Mouse (Mus musculus) forebrain, embryonic 13.5 days (tissue): ENCODE data around the gene Rab6a. TPM values are rescaled to one million over a fixed set of nuclear protein-coding genes. Genes with fewer than 3 reads are reported as not detected.
"Not testable (repeated sequence)": the region's sequence is repeated elsewhere in the genome, so short reads cannot be mapped to it uniquely, and the experiment has no call there.

Experiments
- ATAC-seq: fragments of 200-750 bp; cut with Nextera tagmentation; 2 replicates; pipeline ENCODE4 v1.8.0; 2017
- H3K27ac ChIP-seq: fragments of 300-500 bp; sonication (generic); 2 replicates; pipeline ENCODE4 v1.5.1; 2015; ENCODE audit warnings: inconsistent platforms, mild to moderate bottlenecking, moderate library complexity
- H3K27me3 ChIP-seq: fragments of 300-500 bp; sonication (generic); 2 replicates; pipeline ENCODE4 v1.6.1; 2015; ENCODE audit warnings: mild to moderate bottlenecking, inconsistent platforms
- H3K36me3 ChIP-seq: fragments of 300-500 bp; sonication (generic); 2 replicates; pipeline ENCODE4 v1.6.1; 2015; ENCODE audit warnings: mild to moderate bottlenecking, inconsistent platforms; ENCODE audit not compliant: poor library complexity, severe bottlenecking
- H3K4me1 ChIP-seq: fragments of 300-500 bp; sonication (generic); 2 replicates; pipeline ENCODE4 v1.6.1; 2015; ENCODE audit warnings: inconsistent platforms
- H3K4me2 ChIP-seq: fragments of 300-500 bp; sonication (generic); 2 replicates; pipeline ENCODE4 v1.6.1; 2015; ENCODE audit warnings: inconsistent platforms, mild to moderate bottlenecking, moderate library complexity
- H3K4me3 ChIP-seq: fragments of 300-500 bp; sonication (generic); 2 replicates; pipeline ENCODE4 v1.5.1; 2015; ENCODE audit warnings: mild to moderate bottlenecking, inconsistent platforms
- H3K9ac ChIP-seq: fragments of 300-500 bp; sonication (generic); 2 replicates; pipeline ENCODE4 v1.6.1; 2015; ENCODE audit warnings: mild to moderate bottlenecking, inconsistent platforms
- H3K9me3 ChIP-seq: fragments of 300-500 bp; sonication (generic); replicated peaks from 2 replicates; pipeline ENCODE4 v1.6.1; 2016; ENCODE audit warnings: inconsistent platforms
- WGBS: fragments of 180-500 bp; shearing (Covaris S2); methylation state at CpG from one replicate; pipeline ENCODE4 v1.1.7; 2015; 5-methylcytosine and 5-hydroxymethylcytosine counted together
- polyA plus RNA-seq: library from polyadenylated mRNA; unstranded; fragments of >200 nt; fragmentation: Nextera tagmentation; extraction: Ambion mirVana; gene quantifications from 2 replicates; pipeline ENCODE4 v1.2.1, GENCODE M21; 2015

Gene Rab6a
- polyA plus RNA-seq = 147 and 152 TPM in 2 replicates

DNA sequence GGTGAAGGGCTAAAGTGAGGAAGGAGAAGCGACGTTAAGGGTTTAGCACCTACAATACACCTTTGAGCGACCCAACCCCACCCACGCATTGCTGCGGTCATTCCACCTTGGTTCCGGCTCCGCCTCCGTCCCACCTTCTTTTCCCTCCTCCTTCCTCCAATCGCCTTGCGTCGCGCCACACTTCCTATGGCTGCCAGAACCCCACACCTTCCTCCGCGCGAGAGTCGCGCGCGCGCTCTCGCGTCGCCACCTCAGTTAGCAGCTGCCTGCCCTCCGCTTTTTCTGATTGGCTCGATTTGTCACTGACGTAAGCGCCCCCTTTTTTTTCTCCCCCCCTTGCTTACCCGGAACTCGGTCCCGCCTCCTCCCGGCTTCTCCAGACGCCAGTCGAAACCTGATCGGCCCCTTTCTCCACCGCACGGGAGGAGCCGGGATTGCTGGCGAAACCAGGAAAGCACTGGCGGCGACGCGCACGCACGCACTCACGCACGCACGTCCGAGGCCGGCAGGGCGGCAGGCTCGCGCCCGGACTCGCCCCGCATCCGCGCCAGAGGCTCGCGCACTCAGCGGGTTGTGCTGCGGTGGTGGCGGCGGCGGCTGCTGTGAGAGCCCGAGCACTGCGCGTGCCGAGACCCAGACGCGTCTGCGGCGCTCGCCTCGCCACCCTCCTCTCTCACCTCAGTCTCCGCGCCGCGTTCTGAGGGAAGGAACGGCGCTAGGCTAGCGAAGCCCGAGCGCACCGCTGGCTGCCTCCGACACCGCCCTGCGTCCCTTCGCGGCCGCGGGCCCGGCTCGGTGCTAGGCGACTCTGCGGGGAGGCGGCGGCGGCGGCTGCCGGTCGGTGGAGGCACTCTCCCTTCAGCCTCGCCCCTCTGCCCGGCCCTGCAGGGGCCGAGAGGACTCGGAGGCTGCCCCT, at the start of gene Rab6a:
Gene Rab6a (plus strand): TSS at position 197 of the 916 bp plus-strand sequence.
- peak; percentile 98 for ATAC-seq
- H3K27me3 ChIP-seq = no peaks in the 10 kb centered on the region
- H3K4me2 ChIP-seq = peak within 1 kb of the TSS; percentile 79
- no peaks in the 10 kb centered on the region for H3K36me3 ChIP-seq
- H3K9me3 ChIP-seq = no peaks in the 10 kb centered on the region
- H3K27ac ChIP-seq = peak within 1 kb of the TSS; percentile 100
- H3K4me1 ChIP-seq = peaks cover 21% of the 10 kb centered on the region
- under 1% methylated on average over 98 of the region's 105 CpGs for WGBS
- H3K9ac ChIP-seq = peak within 1 kb of the TSS; percentile 99
- peak within 1 kb of the TSS; percentile 88 for H3K4me3 ChIP-seq

DNA sequence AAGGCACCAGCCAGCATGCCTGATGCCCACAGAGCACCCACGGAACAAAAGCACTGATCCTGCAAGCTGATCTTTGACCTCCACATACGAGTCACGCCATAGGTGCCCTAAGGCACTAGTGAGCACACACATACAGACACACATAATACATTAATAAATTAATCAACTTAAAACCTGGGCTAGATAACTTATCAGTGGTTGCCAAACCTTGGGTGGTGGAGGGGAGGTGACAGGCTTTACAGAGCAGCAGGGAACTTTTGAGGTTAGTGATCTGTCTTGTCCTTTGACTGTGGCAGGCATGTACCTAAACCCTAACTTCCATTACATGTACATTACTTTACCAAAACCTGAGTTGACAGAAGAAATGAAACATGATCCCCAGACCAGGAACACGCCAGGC, 47.9 kb upstream of the Rab6a start:
- Histone ChIP-seq H3K4me3 (no peak overlapping the region), H3K4me1 (peaks cover 20% of the 10 kb centered on the region), H3K27ac (no peak overlapping the region), H3K27me3 (no peaks in the 10 kb centered on the region), H3K4me2 (no peak overlapping the region), H3K36me3 (no peaks in the 10 kb centered on the region), H3K9ac (no peak overlapping the region), H3K9me3 (no peaks in the 10 kb centered on the region)
- no peak for ATAC-seq
- WGBS = 84% methylated on average over 4 of the region's 4 CpGs

DNA sequence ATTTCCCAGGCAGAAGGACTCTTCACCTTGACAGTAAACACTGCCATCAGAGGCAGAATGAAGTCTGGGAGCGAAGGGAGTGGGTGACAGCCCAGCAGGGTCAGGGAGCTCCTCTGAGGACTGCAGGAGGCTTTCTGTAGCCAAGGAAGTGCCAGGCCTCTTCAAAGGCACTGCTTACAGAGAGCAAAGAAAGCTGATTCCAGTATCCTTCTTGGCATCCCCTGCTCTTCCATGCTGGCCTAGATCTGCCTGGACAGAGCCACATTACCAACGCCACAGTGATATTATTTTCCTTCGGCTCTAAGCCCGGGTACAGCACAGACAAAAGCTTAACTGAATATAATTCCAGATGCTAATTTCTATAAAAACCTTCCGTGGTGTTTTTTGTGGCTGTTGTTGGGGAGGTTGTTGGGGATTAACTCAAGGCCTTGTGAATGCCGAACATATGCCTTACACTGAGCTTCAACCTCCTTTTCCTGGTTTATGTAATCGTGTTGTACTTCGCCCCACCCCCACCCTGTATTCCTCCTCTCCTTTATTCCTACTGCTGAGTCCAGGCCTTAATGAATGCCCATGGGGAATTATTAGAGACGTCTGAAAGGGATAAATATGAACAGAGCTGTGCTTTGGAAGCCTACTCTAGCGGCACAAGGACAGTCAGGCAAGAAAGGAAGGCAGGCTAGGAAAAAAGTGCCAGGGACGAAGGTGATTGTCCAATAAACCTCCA, 45.2 kb upstream of the Rab6a start:
- Histone ChIP-seq H3K4me2 (no peak overlapping the region), H3K9ac (no peak overlapping the region), H3K27me3 (no peaks in the 10 kb centered on the region), H3K9me3 (no peaks in the 10 kb centered on the region), H3K4me3 (no peak overlapping the region), H3K27ac (peak overlapping the region; percentile 75), H3K4me1 (peaks cover 7% of the 10 kb centered on the region; the same call in 1 of the 2 replicates), H3K36me3 (0 out of 2 replicates have a peak, but pooled peaks cover 7% of the 10 kb centered on the region)
- ATAC-seq = 0 out of 2 replicates have a peak, but pooled peaks have one; percentile 43
- 62% methylated on average over 11 of the region's 11 CpGs for WGBS

DNA sequence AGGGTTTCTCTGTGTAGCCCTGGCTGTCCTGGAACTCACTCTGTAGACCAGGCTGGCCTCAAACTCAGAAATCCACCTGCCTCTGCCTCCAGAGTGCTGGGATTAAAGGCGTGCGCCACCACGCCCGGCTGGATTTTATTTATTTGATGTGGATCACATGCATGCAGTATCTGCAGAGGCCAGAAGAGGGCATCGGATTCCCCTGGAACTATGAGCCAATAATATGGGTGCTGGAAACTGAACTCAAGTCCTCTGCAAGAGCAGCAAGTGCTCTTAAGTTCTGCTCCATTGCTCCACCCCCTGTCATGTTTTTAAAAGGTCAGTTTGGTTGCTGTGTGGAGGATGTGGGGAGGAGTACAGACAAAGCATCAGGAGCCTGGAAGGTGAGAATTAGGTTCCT, 40.0 kb upstream of the Rab6a start:
- not testable (repeated sequence) for ATAC-seq, H3K4me1 ChIP-seq, H3K27ac ChIP-seq, H3K9ac ChIP-seq, H3K4me3 ChIP-seq, H3K9me3 ChIP-seq, H3K4me2 ChIP-seq, H3K27me3 ChIP-seq
- WGBS = 80% methylated on average over 5 of the region's 5 CpGs
- H3K36me3 ChIP-seq = peaks cover 14% of the 10 kb centered on the region; the same call in 1 of the 2 replicates

DNA sequence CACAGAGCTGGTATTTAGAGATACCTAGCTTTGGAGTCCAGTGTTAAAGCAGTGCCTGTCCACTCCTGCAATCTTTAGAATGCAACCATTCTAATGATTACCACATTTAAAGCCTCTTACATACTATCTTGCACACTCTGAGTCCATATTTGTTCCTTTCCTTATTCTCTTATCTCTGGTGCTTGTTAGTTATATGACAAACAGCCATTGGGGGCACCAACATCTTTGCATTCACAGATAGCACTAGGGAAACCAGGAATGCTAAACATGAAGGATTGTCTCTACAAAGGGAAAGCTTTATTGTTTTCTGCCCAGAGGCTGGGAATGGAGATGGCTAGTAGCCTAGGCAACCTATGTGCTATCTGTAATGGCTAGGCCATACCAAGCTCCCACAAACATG, 37.3 kb upstream of the Rab6a start:
- ATAC-seq = no peak
- Histone ChIP-seq H3K27me3 (no peaks in the 10 kb centered on the region), H3K36me3 (peaks cover 9% of the 10 kb centered on the region; the same call in 1 of the 2 replicates), H3K9ac (no peak overlapping the region), H3K27ac (no peak overlapping the region), H3K4me2 (no peak overlapping the region), H3K4me1 (no peaks in the 10 kb centered on the region), H3K9me3 (no peaks in the 10 kb centered on the region), H3K4me3 (no peak overlapping the region)

DNA sequence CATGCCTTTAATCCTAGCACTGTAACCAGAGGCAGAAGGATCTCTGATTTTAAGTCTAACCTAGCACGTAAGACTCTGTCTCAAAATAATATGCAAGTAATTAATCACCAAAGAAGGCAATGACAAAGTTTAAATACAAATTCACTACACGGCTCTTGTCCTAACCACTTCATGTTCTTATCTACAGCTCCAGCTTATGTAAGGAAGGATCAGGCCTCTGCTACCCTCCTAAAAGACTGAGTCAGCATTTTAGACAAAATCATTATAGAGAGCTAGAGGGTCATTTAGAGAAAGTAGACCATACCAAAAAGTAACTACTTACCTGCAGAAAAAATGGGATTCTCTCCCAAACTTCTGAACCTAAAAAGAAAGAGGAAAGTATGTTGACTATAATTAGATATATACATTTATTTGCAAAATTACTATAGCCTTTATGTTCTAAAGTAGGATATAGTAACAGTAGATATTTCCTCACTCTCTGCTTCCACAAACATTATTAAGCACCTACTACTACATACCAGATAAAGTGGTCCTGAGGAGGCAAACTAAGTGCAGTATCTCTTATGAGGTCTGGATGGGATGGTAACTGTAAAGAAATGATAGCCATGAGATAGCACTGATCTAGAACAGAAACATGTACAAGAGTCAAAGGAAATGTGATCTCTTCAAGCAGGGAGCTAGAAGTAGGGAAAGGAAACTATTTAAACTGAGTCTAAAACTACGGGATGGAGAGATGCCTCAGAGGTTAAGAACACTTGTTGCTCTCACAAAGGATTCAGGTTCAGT, 36.1 kb upstream of the Rab6a start:
- no peaks in the 10 kb centered on the region for H3K9me3 ChIP-seq
- H3K9ac ChIP-seq = no peak overlapping the region
- no peaks in the 10 kb centered on the region for H3K4me1 ChIP-seq
- H3K36me3 ChIP-seq = peaks cover 6% of the 10 kb centered on the region; the same call in 1 of the 2 replicates
- whole genome bisulfite sequencing = 91% methylated on average over 3 of the region's 3 CpGs
- ATAC-seq = no peak
- no peak overlapping the region for H3K27ac ChIP-seq
- no peaks in the 10 kb centered on the region for H3K27me3 ChIP-seq
- no peak overlapping the region for H3K4me2 ChIP-seq
- no peak overlapping the region for H3K4me3 ChIP-seq

DNA sequence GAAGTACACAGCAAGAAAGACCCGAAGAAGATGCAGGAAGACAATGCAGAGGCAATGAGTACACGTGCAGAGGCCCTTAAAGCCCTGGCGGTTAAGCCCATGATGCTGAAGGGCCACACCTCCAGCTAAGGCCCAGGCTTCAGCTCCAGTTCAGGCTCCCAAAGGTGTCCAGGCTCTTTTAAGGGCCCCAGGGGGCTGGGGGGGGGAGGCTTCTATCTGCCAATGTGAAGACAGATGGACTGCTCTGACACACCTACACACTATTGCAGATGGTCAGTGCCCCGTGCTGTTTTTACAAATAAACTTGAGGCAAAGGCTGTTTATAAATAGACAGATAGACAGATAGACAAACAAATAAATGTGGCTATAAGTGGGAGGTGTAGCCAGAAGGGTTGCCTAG, 35.1 kb upstream of the Rab6a start:
- Histone ChIP-seq H3K27ac (no peak overlapping the region), H3K4me1 (no peaks in the 10 kb centered on the region), H3K27me3 (no peaks in the 10 kb centered on the region), H3K4me2 (no peak overlapping the region), H3K36me3 (peaks cover 6% of the 10 kb centered on the region; the same call in 1 of the 2 replicates), H3K4me3 (no peak overlapping the region), H3K9ac (no peak overlapping the region), H3K9me3 (no peaks in the 10 kb centered on the region)
- ATAC-seq = no peak
- WGBS = 83% methylated on average over 4 of the region's 4 CpGs

DNA sequence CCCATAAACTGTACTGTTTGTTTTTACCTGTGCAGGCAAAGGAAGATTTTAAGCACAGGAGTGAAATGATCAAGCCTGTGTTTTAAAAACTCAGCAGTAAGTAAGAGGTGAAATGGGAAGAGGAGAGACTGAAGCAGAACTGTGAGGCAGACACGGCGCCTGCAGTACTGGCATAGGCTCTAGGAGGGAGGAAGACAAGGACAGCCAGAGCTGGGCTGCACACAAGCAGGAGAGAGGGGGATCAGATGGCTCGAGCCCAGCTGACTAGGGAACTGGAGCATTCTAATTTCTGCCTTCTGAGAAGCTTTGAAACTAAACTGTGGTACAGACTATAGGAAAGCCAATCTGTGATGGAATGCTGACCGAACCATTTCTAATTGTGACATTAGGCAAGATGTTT, 34.5 kb upstream of the Rab6a start:
- Histone ChIP-seq H3K9ac (no peak overlapping the region), H3K27ac (no peak overlapping the region), H3K27me3 (no peaks in the 10 kb centered on the region), H3K36me3 (peaks cover under 1% of the 10 kb centered on the region; the same call in 1 of the 2 replicates), H3K9me3 (no peaks in the 10 kb centered on the region), H3K4me3 (no peak overlapping the region), H3K4me2 (no peak overlapping the region), H3K4me1 (no peaks in the 10 kb centered on the region)
- ATAC-seq = no peak
- WGBS = 82% methylated on average over 4 of the region's 4 CpGs

DNA sequence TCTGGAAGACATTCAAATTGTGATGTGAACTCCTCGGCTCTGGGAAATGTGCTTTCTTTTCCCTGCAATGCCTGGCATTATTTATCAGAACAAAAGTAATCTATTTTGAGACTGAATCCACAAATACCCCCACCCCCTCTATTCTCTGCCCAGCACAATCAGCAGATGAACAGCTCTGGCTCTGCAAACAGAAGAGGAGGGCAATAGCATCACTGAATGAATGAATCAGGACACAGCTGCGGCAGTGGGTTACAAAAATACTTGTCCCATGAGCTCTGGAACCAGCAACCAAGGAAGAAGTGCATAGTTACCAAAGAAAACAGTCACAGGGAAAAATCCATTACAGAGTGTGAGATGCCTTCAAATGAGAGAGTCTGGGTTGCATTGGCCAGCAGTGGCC, 28.4 kb upstream of the Rab6a start:
- H3K36me3 ChIP-seq = no peaks in the 10 kb centered on the region
- ATAC-seq = no peak
- no peak overlapping the region for H3K27ac ChIP-seq
- H3K4me1 ChIP-seq = peaks cover 6% of the 10 kb centered on the region
- no peak overlapping the region for H3K4me2 ChIP-seq
- H3K9ac ChIP-seq = no peak overlapping the region
- H3K4me3 ChIP-seq = no peak overlapping the region
- WGBS = 64% methylated on average over 2 of the region's 2 CpGs
- no peaks in the 10 kb centered on the region for H3K27me3 ChIP-seq
- H3K9me3 ChIP-seq = no peaks in the 10 kb centered on the region

DNA sequence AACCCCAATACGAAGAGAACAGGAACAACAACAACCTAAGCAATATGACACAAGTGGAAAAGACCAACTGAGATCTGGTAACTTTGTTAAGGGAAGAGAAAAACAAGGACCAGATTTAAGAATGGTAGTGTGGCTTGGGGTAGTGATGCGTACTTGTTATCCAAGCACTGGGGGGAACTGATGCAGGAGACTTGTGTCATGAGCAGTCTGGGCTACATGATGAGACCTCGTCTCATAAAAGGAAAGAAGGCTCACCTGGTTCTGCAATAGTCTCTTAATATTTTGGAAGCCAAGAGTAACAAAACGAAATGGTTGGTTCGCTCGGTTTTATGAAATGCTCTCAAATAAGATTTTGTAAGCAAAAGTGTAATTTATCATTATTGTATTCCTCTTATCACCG, 25.0 kb upstream of the Rab6a start:
- 39% methylated on average over 7 of the region's 7 CpGs for WGBS
- H3K4me2 ChIP-seq = peak overlapping the region; percentile 66
- no peaks in the 10 kb centered on the region for H3K36me3 ChIP-seq
- peak overlapping the region; percentile 54 for H3K4me3 ChIP-seq
- peak overlapping the region; percentile 81 for H3K9ac ChIP-seq
- ATAC-seq = no peak
- H3K4me1 ChIP-seq = peaks cover 6% of the 10 kb centered on the region
- H3K9me3 ChIP-seq = no peaks in the 10 kb centered on the region
- H3K27me3 ChIP-seq = no peaks in the 10 kb centered on the region
- no peak overlapping the region for H3K27ac ChIP-seq

DNA sequence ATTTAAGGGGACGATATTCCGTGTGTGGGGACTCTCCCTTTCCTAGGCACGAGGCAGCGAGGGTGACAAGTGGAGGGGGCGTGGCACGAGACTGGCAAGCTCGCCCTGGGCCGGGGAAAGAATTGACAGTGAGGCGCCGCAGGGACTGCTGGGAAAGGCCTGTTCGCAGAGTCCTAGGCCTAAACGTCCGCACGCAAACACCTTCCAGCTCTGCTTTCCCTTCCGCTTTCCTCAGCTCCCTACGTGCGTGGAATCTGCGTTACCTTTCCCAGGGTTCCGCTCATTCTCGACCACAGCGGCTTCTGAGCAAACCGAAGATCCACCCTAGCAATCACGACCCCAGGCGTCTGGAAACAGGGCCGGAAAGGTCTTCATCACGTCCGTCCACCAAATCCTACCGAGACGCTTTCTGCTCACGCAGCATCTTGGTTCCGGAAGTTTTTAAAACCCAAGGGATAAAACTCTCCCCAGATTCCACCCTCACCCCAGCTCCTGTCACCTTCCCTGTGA, 24.4 kb upstream of the Rab6a start:
- peaks cover 6% of the 10 kb centered on the region for H3K4me1 ChIP-seq
- H3K4me2 ChIP-seq = peak overlapping the region; percentile 66
- peak overlapping the region; percentile 81 for H3K9ac ChIP-seq
- WGBS = under 1% methylated on average over 31 of the region's 31 CpGs
- H3K27me3 ChIP-seq = no peaks in the 10 kb centered on the region
- H3K36me3 ChIP-seq = no peaks in the 10 kb centered on the region
- ATAC-seq = peak; percentile 98
- no peaks in the 10 kb centered on the region for H3K9me3 ChIP-seq
- H3K27ac ChIP-seq = peak overlapping the region; percentile 92
- peak overlapping the region; percentile 54 for H3K4me3 ChIP-seq
